Mouse (Mus musculus) 3134 (cell line): ENCODE measurements around the gene Cirbp.
A peak's percentile ranks its signal among the peaks of the same experiment; 100 is the strongest.

ENCODE experiments used
- DNase-seq: peaks from one replicate; pipeline ENCODE4 v3.0.0-alpha.2; 2011; ENCODE audit warnings: low spot score; ENCODE audit not compliant: insufficient read length; ENCODE audit errors: extremely low read depth

Cirbp gene

DNA sequence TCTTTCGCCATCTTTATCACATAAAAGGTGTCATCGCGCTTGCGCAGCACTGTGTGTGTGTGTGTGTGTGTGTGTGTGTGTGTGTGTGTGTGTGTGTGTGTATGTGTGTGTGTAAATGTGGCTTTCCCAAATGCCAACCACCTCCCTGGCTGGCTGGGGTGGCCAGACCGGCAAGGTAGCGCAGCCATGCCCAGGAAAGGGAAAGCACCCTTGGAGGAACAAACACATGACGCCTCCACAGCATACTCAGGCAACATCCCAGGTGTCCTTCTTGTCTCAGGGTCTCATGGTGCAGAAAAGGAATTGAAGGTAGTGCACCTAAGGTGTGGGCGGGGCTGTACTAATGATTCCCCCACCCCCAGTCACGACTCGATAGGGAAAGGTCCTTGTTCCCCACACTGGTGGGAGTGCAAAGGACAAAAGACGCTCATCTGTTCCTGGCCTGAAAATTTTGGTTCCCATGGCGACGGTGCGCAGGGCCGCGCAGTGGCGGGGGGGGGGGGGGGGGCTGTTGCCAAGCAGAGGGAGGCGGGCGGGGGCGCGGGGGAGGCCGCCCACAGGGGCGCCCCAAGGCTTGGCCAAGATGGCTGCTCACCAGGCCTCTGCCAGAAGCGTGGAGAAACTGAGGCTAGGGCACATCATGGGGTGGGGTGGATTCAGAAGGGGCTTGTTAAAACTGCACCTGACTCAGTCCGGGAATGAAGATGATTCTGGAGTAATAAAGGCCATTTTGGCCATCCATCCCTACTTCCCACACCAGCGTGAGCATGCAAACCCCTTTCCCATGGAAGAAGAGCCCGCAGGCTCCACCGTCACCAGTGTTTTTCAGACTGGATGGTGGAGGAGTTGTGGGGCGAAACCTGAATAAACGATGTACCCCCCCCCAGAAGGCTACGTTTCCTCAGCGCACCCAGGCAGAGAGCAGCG is 27.9 kb upstream of the Cirbp start:
- DNase-seq = no peak

DNA sequence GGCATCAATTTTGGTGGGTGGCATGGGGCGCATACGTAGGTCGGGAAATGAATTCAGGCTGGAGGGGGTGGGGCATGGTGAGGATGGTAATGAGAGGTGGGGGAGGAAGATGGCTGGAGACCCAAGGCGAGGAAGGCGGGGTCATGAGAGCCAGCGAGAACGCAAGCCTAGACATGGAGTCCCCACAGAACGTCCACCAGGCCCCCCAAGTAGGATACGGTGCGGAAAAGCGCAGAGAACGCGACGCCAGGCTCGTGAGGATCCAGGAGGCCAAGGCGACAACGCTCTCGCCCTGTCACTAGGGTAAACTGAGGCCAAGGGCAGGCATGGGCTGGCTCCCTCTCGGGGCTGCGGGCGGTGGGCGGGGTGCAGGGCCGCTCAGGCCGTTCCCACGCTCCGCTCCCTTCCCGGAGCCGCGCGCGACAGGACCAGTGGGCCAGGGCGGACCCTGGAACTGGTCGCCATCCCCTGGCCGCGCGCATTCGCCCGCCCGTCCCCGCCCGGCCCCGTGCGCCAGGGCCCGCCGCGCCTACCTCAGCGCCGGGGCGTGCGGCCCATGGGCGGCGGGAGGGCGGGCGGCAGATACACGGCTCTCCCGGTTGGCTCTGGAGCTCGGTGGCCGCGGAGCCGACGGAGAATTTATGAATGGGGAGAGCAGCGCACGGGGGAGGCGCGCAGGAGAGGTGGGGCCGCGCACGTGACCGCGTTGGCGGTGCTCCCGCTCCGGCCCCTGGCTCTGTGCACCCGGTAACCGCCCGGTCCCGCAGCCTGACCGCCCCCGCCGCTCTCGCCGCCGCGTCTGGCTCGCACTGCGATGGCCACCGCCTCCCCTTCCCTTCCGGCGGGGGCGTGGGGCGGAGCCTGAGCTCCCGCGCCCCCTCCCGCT is 27.0 kb upstream of the Cirbp start, which contains the start of gene Atp5d:
TSS of gene Atp5d (plus strand) at position 80 of the 886 bp plus-strand sequence.
- DNase-seq = no peak

DNA sequence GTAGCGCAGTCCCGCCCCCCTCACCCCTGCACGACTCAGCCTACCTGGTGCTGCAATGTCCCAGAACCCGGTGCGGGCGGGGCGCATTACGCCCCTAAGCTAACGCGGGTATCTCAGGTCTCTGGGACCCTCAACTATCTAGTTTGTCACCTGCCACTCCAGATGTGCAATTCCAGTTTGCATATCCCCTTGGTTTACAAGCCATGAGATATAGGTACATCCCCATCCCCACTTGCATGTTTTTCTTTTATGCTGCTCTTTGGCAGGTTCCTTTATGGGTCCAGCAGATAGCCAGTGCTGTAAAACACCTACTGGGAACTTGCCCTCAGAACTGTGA is 26.4 kb upstream of the Cirbp start:
- DNase-seq = no peak

DNA sequence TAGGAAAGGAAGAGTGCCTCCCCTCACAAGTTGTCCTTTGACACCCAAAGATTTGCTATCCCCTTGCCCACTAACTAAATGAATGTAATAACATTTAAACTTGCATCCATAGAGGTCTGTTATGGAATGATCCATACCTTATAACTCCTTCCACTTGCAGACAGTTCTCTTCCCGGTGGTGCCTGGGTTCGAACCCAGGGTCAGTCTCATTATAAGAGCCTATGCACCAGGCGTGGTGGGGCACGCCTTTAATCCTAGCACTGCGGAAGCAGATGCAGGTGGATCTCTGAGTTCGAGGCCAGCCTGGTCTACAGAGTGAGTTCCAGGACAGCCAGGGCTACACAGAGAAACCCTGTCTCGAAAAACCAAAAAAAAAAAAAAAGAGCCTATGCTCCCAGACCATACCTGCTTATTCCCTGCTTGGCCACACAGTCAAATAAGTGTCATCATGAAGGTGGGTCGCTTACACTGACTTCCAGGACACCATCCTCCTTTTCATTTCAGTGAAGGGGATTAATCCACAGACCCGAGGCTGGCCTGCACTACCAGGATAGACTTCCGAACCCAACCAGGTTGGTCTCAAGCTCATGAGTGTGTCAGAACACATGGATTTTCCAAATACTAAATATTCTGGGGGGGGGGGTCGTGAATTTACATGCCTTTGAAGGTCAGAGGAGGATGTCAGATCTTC is 25.7 kb upstream of the Cirbp start:
- DNase-seq = no peak

DNA sequence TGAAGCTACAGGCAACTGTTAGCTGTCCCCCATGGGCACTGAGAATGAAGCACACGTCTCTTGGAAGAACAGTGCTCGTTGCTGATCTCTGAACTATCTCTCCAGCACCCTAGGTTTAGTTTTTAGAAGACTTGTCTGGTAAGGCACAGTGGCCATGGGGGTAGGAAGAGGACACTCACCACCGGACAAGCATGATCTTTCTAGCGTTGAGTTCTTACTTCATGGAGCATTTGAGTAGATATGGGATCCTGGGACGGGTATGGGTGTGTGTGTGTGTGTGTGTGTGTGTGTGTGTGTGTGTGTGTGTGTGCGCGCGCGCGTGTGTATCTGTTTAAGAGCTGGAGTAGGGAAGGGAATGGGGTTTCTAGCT is 25.1 kb upstream of the Cirbp start, which contains the start of gene Cbarp:
TSS of gene Cbarp (minus strand) at position 170 of the 370 bp plus-strand sequence.
- DNase-seq = no peak

DNA sequence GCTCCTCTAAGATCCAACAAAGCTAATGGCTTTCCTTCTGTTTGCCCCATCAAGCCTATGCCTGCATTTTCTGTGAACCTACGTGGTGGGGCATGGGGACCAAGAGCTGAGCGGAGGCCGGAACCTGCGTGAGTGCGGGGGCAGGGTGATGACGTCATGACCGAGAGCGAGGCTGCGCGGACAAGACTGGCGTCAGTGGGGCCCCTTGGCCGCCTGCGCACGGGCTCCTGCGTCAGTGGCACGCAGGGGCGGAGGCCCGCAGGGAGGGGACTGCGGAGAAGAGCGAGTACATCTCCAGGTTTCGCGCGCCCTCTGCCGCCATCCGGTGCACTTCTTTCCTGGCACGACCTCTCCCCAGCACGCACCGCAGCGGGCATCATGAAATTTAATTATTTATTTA is 24.5 kb upstream of the Cirbp start:
- peak; percentile 98 for DNase-seq

DNA sequence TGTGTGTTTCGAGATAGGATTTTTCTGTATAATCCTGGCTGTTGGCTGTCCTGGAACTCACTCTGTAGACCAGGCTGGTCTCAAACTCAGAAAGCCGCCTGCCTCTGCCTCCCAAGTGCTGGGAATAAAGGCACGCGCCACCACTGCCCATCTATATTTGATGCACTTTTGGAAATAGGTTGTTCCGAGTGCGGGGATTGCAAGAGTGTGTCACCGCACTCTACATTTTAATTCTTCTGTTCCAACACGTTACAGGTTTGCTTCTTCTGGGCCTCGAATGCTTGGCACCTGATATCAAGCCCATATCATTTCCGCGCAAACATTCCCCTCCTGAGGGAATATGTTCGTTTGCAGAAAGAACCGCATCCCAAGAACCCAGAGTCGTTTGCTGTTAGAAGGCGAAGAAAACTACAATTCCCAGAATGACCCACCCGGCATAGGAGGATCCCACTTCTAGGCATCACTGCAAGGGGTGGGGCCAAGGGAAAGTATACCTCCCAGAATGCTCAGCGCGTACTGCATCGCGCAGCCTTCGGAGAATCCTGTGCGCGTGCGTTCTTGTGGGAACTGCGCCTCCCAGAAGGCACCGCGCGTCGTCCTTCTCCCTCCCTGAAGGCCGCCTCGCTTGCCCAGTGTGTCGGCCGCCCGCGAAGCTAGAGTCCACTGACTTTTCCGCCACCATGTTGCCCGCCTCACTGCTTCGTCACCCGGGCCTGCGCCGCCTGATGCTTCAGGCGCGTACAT is 23.8 kb upstream of the Cirbp start:
- peak; percentile 91 for DNase-seq

DNA sequence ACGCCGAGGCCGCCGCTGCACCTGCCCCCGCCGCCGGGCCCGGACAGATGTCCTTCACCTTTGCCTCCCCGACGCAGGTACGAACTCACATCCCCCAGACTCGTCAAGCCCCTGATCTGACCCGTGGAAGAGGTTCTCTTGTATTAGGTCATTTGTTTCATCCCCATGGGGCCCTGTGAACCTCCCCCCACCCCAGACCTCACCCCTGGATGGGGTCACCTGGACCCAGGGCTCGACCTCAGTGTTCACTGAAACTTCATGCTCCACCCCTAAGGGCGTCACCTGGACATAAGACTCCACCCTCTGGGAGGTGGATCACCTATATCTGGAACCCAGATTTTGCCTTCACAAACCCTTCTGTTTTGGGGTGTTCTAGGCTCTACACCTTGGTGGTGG is 23.3 kb upstream of the Cirbp start:
- no peak for DNase-seq

DNA sequence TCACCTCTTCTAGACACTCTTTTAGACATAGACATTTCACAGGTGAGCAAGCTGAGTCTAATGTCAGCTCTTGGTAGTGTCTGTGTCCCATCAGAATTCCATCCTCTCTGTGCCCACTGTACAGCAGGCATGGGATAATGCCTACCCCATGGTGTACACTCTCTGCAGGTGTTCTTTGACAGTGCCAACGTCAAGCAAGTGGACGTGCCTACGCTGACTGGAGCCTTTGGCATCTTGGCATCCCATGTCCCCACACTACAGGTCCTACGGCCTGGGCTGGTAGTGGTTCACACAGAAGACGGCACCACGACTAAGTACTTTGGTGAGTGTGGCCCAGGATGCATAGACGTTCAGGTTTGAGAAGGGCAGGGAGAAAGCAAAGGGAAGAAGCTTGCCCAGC is 22.1 kb upstream of the Cirbp start:
- DNase-seq = no peak

DNA sequence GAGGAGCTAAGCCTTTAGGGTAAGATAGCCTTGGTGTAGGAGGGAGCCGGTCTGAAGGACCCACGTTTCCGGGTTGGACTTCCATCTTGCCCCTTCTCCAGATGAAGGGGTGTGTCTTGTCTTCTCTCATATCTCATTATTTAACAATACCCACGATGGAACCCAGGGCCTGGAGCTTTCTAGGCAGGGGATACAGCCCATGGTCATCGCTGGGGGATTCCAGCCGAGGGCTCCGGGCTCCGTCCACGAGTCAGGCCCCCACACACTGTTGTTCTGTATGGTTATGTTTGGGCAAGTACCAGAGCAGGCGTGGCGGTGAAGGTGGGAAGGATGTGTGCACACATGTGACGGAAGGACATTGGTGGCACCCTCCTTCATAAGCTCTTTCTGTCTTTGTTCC is 21.6 kb upstream of the Cirbp start:
- no peak for DNase-seq

DNA sequence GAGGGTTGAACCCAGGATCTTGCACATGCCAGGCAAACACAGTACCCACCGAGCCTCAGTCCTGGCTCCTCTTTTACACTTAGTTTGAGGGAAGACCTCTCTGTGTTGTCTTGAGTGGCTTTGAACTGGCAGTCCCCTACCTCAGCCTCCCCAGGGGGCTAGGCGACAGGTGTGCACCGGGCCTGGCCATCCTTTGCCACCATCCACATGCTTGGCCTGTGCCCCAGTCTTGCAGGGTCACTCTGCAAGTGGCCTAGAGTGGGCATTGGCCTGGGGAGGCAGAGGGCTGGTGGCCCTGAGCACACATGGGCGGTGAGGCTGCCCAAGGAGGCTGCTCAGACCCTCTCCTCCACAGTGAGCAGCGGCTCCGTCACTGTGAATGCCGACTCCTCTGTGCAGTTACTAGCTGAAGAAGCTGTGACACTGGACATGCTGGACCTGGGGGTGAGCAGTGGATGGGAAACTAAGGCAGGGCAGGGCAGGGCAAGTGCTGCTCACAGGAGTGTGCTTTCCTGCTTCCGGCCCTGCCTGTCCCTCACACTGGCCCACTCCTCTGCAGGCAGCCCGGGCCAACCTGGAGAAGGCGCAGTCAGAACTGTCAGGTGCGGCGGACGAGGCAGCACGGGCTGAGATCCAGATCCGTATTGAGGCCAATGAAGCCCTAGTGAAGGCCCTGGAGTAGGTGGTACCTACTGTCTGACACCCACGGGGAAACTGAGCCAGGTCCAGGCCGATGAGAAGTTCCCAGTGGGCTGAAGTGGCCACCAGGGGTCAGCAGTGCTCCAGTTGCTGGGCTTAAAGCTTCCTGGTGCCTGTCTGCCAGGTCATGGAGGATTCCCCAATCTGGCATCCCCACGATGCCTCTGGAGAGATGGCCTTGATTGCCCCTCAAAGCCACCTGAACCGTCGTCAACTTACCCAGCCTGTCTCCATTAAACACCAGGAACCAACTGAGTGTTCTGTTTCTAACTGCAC is 20.6 kb upstream of the Cirbp start:
- DNase-seq = peak; percentile 58

DNA sequence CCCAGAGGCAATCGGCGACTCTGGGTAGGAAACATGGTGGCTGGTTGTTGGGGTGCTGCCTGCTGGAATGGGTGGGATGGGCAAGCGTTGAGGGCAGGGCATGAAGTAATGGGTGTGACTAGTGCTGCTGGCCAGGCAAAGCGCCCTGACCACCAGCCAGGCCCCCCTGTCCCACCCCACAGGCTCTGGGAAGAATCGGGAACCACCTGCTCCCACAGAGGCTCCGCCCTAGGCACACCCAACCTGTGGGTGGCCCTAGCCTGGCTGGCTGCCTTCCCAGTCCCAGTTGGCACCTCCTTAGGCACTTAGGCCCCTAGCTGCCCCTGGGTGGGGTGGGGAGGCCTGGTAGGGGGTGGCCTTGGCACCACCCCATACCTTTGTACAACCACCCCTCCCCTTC is 19.9 kb upstream of the Cirbp start:
- DNase-seq = no peak

DNA sequence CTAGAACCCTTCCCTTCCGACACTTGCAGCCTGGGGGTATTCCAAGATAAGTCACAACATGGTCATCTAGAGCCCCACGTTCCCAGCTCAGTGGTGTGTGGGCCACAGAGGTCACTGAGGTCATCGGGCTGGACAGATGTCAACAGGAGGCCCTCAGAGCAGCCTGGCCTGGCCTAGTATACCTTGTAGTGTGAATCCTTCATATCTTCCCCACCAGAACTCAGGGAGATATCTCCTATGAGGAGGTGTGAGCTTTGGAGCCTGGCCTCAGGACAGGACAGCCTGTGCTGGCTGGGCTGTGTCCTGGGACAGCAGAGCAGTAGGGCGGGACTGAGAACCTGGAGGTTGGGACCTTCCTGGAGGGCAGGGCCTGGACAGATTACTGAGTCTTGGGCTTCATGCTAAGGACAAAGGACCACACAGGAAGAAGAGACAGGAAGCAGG is 19.2 kb upstream of the Cirbp start:
- DNase-seq = peak; percentile 19

DNA sequence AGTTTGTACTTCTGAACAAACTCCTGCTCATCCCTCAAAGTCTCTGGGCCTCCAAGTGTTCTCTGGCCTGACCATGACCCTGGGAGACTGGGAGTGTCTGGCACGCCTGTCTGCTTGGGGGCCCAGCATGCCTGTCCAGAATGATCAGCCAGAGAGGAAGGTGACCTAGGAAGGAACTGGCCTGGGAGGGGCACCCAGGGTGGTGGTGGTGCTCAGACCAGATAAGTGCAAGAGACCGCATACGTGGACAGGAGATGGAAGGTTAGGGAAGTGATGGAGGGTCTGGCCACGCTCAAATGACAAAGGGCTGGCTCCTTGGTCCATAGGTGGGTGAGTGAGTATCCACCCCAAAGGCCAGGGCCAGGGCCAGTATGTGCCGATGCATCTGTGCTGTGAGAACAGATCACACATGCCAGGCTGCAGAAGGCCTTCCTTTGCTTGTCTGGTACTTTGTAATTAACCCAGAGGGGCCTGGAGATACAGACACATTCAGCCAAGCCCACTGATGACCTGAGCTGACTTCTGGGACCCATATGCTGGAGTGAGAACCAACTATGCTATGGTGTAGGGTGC is 18.6 kb upstream of the Cirbp start:
- no peak for DNase-seq

DNA sequence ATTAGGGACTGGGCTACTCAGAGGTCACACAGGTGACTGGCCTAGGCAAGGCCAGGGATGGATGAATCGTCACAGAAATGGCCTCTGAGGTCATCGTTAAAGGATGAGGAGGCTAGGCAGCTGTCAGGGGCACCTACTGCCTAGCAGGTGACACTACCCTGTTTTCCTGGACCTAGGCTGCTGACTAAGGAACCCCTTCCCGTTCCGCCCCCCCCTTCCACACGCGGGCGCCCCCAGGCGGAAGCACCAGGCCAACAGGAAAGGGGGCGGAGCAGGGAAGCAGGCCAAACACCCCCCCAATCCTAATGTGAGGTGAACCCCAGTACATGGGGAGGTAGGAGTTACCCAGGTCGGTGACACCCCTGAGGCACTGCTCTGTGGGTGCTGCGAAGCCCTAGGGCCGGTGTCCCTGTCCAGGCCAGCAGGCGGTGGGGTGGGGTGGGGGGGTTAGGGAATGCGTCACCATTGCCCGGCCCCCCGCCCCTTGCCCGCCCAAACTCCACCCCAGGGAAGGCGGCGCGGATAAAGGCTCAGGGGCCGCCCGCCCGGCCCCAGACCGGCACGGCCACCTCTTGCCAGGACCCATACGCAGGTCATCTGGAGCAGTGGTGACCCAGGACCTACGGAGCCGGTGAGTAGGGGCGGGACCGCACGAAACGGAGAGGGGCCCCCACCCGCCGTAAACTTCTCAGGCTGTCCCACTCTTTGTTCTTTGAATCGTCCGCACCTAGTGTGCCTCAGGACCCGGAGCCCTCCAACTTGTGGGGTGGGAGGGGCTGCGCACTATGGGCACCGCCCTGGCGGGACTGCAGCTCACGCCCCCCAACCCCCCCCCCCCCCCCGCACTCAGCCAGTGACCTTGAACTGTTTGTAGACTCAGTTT is 17.8 kb upstream of the Cirbp start, which contains the start of gene Midn:
TSS of gene Midn (plus strand) at position 554 of the 883 bp plus-strand sequence.
- DNase-seq = peak; percentile 93

DNA sequence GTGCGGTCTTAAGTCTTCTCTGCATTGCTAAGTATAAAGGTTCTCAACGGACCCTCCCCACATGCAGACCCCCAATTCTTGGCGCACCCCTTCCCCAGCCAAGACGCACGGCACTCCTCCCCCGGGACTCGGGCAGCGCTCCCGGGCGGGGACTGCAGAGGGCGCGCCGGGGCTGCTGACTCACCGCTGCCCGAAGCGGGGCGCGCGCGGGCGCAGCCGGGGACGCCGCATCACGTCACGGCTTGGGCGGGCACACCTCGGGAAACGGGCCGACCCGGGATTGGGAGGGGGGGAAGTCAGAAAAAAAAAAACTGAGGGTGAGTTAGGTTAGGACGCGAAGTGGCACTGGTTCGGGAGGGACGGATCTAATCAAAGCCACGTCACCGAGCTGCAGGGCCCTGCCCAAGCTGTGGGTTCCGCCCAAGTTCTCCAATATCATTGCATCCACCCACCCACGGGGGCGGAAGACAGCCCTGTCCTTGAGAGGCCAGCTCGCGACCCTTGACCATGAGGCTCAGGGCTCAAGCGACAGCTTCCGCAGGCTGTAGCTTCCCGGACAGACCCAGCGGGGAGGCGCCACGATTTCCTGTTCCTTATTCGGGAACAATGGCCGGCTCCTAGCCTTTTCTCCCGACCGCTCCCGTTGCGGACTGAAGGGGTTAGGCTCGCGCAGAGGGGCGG is 17.0 kb upstream of the Cirbp start:
- peak; percentile 95 for DNase-seq
